Mouse (Mus musculus) thymus, postnatal 14 days (tissue): ENCODE data around the gene Rnf130.

Experiments
- DNase-seq: peaks from one replicate; pipeline ENCODE4 v3.0.0; 2021

Gene Rnf130

DNA sequence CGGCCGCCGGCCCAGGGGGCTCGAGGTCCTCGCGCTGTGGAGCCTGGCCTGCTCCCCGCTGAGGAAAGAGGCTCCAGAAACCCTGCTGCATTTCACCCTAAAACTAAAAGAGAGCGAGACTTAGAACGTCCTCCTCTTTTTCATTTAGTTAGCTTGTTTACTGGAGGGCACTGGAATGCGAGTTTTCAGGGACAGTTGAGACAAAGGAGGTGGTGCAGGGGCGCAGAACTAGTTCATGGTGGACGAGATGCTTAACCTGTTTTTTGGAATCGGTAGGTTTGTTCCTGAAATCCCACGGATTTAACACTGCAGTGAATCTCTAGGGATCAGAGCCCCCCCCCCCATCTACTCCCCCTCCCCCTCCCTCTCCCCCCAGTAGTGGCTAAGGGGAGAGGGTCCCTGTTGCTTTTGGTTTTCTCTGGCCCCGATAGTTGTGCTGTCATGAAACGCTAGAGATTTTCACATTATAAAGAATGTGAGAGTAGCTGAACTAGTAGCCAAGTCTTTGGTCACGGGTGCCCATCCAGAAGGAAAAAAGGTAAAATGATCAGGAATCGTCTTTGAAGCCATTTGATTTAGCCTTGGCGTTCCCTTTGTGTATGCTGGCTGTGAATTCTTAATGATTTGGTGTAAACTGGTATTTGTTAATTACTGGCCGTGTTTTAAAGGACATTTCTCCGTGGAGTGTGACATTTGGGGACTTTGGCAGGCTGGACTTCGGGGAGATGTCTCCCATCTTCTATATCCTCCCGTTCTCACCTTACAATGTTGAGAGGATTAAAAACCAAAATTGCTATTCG is 775 bp downstream of the Rnf130 start:
- DNase-seq, result no peak

DNA sequence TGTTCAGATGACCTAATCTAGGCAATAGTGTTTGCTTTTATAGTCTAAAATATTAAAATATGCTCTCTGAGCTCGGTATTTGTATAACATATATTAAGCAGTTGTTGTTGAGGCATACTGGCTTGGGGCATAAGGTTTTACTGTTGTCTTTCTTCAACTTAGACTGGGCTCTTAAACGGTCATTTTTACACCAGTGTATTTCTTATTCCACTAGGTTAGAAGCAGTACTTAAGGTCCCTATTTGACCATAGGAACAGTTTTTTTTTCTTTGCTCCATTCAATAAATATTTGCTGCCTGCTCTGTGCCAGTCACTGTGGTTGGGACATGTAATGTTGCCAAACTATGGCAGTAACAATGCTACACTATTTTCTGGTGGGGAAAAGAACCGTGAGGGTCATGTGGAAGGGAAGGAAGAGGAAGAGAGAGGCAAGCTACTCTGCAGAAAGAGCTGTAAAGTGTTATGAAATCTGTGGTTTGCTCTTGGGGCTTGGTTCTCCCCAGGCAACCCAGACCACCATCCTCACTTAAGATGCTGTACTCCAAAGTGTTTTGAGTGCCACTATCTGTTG is 1.5 kb downstream of the Rnf130 start:
- DNase-seq, result no peak

DNA sequence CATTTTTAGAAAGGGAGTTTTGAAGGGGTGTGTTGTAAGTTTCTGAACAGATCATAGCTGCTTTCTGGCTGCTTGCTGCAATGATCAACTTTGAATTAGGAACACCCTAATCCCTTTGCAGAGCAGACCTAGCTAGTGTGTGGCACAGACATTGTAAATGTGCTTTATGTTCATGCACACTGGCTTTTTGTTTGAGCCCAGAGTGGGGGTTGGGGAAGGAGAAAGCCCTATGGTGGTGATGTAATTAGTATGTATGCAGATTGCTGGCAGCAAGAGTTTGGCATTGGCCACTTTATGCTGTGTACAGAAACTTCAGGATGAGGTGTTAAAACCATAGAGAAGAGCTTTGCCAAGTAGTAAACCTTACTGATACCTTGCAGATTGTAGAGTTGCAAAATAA is 3.3 kb downstream of the Rnf130 start:
- no peak for DNase-seq

DNA sequence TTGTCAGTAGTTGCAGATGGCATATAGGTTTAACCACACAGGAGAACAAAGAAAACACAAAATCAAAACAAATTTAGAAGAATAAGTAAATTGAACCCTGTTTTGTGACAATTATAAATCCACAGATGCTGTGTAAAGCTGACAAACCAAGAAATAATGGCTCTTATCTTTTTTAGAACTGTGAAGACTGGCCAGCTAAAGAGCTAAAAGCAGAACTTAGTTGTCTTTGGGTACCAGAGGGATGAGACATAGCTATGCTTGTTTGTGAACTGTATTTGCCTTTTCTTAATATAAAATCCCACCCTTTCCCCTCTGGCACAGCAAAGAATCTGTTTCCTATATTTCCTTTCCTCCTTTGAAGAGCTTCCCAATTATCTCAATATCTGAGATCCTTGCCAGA is 9.0 kb downstream of the Rnf130 start:
- no peak for DNase-seq

DNA sequence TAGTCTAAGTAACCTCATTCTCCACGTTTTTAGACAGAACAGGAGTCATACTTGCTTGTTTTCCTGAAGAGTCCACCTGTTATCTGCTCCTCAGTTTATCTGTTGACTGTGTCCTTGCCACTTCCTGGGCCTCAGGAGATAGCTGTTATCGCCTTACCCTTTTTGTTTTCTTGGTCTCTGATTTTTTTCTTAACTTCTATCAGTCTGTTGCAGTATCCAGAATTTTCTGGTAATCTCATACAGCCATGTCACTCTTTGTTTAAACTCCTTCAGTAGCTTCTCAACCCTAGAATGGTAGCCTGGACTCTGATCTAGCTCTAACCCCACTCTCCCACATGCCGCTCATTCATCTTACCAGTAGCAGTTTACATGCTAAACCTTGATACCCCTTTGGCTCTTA is 10.6 kb downstream of the Rnf130 start:
- DNase-seq, result no peak

DNA sequence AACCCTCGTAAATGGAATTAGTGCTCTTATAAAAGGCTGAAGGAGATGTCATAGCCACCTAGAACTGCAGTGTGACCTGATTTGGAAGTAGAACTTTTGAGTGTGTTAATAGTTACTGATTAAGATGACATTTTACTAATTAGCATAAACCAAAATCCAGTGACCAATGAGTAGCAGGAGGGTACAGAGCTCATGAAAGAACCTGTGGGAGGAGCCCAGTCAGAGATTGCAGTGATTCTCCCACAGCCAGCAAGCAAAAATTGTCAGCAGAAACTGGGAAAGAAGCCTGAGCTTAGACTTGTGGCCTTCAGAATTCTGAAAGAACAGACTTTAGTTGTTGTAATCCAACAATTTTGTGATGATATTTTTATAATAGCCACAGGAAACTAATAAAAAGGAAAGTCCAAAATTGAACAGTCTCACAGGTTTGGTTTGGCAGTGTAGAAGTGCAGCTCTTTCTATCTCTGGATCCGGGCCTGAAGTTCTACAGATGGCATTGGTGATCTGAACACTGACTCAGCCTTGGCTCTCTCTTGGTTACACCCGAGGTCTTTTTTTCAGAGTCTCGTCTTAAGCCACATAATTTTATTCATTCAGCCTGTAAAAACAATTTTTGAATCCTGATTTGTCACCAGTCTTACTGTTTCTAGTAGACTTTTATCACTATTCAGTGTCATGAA is 11.8 kb downstream of the Rnf130 start:
- no peak for DNase-seq

GRCm38 (mm10) chr11:50038757-50039156 is 13.6 kb downstream of the Rnf130 start:
- no peak for DNase-seq

DNA sequence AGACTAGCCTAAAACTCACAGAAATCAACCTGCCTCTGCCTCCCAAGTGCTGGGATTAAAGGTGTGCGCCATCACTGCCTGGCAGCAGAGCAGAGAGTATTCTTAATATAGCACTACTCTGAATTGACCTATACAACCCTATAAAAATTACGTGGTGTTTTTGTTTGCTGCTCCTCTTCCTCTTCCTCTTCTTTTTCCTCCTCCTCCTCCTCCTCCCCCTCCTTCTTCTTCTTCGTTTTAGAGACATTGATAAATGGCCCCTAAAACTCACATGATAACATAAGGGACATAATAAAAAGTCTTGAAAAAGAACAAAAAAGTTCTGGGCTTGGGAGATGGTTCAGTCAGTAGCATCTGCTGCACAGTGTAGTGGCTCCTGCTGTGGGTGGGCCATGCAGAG is 16.0 kb downstream of the Rnf130 start:
- no peak for DNase-seq

- DNase-seq, result no peak
These were observed 17.3 kb downstream of the Rnf130 start for GRCm38 (mm10) chr11:50042345-50042997.

DNA sequence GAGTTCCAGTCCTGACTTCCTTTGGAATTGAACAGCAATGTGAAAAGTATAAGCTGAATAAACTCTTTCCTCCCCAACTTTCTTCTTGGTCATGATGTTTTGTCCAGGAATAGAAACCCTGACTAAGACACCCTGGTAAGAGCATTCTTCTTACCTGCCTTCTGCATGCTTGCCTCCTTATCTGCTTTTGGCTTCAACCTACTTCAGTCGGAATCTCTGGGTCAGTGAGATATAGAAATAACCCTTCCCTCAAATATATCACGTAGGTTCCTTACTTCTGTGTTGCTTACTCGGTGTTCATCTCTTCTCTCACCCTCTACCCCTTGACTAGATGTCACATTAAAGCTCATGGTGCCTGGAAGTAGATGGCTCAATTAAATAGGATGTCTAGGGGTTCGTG is 19.3 kb downstream of the Rnf130 start:
- no peak for DNase-seq

DNA sequence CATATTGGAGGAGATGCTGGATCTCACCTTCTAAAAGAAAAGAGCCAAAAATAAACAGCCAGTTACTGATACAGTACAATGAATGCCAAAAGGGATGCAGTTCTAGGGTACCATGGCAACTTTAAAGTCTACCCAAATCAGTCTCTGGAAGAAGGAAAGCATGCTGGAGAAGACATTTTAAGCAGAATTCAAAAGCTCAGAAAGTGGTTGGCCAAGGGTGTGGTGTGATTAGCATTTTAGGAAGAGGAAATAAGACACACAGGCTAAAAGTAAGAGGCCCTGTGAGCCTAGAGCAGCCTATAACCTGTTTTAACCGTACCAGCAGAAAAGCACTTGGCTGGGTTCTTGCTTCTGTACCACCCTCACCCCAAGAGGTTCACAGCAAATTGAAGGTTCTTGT is 22.5 kb downstream of the Rnf130 start:
- no peak for DNase-seq

- no peak for DNase-seq
These were observed 23.0 kb downstream of the Rnf130 start for GRCm38 (mm10) chr11:50048115-50048514.

DNA sequence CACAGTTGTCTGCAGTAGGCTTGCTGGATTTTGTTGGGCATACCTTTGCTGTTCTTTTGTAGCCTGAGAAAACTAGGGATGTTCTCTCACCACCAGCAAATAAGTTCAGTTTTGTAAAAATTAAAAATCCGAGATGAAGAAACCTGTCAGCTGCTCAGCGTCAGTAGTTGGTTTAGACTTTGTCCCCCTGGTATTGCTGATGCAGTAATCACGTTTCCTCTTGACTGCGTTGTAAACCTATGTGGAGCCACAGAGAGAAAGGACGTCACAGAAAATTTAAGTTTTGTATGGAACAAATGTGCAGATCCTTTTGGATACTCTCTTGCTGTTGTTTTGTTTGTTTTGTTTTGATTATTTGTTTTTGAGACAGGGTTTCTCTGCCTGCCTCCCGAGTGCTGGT is 25.2 kb downstream of the Rnf130 start:
- no peak for DNase-seq

- DNase-seq, result no peak
These were observed 32.6 kb downstream of the Rnf130 start for GRCm38 (mm10) chr11:50057713-50058112.

DNA sequence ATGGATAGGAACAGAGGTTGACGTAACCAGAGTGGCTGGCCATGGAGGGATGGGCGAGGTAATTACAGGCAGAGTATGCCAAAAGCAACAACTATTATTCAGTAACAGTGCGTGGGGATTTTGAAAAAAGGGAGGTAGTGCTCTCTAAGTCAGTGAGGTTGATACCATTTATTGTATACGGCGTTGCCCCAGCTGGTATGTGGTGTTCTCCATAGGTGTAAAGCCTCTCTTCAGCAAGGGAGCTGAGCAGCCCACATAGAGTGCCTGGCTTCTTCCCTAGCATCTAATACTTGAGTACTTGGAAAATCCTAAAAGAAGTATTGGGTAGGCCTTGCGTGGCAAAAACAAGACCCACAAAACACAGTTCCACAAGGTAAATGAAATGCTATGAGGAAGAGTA is 33.1 kb downstream of the Rnf130 start:
- DNase-seq, result no peak

- DNase-seq, result no peak
These were observed 33.9 kb downstream of the Rnf130 start for GRCm38 (mm10) chr11:50059045-50059444.

GRCm38 (mm10) chr11:50062116-50062515 is 37.0 kb downstream of the Rnf130 start:
- no peak for DNase-seq

DNA sequence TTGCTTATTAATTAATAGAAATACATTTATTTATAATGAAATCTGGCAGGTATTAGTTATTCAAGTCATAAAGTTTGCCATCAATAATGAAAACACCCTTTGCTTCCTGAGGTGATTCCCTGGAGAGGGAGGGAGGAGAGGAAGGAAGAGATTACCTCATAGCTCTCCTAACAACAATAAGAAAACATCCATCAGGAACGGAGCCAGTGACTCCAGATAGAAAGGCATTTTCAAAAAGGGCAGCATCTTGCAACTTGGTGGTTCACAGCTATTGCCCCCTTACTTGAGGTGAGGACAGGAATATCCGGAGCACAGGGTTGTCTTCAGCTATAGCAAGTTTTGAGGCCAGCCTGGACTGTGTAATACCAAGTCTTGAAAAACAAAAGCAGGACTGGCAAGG is 40.9 kb downstream of the Rnf130 start:
- no peak for DNase-seq

DNA sequence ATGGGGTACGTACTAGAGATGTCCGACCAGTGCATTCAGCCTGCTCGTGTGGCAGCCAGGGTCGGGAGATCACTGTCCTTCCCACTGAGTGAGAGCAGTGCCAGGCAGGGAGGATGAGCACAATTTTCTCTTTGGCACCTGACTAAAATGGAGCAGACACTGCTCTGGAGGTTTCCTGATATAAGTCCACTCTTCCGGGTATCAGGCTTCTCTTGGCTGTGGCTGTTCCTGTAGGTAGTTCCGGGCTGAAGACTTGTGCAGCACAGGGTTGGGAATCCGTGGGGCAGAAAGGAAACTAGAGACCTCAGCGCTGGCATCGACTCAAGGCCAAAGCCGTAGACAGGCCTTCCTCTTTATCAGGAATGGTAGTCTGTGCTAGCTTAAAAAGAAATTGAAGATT is 48.7 kb downstream of the Rnf130 start:
- no peak for DNase-seq

- DNase-seq, result no peak
These were observed 51.6 kb downstream of the Rnf130 start for GRCm38 (mm10) chr11:50076756-50077155.

- DNase-seq, result no peak
These were observed 56.4 kb downstream of the Rnf130 start for GRCm38 (mm10) chr11:50081365-50082190.

DNA sequence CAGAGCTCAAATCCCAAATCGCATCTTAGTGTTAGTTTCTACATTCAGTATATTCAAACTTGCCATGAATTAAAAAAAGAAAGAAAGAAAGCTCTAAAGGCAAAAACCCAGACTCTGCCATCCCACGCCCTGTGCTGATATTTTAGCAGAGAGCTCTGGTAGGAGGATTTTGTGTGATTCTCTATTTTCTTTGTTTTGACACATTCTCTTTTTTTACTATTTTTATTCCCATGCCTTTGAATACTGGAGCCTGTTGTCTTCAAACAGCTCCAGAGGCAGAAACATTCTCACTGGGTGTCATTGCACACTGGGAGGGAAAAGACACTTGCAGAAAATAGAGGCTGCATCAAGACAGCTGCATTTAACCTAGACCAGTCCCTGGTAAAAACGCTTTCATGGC is 61.1 kb downstream of the Rnf130 start:
- DNase-seq, result no peak

- DNase-seq, result no peak
These were observed 64.7 kb downstream of the Rnf130 start for GRCm38 (mm10) chr11:50089840-50090239.
